Mouse (Mus musculus): Measurements from ENCODE around the gene Gm10961. TPM values are rescaled to one million over a fixed set of nuclear protein-coding genes. Genes with fewer than 3 reads are reported as not detected.
A peak's percentile ranks its signal among the peaks of the same experiment; 100 is the strongest.

Gene Gm10961
- polyA plus RNA-seq, 1 experiment from 2014 or later = not detected

GRCm38 (mm10) chr3:107667426-107667825 is 36.3 kb downstream of the Gm10961 start:
- Histone ChIP-seq H3K27ac (replicated peaks) (no peak overlapping the region), H3K9me3 (replicated peaks) (no peaks in the 10 kb centered on the region), H3K27me3 (replicated peaks) (no peaks in the 10 kb centered on the region), H3K9ac (replicated peaks) (no peak overlapping the region), H3K4me2 (no peak overlapping the region), H3K36me3 (peaks cover 88% of the 10 kb centered on the region), H3K4me3 (replicated peaks) (no peak overlapping the region), H3K4me1 (no peaks in the 10 kb centered on the region)
- ATAC-seq (ENCODE audit: low FRiP score) = no peak
- WGBS = 88% methylated on average over 6 of the region's 6 CpGs

GRCm38 (mm10) chr3:107668786-107669185 is 37.7 kb downstream of the Gm10961 start:
- WGBS = 86% methylated on average over 7 of the region's 7 CpGs
- Histone ChIP-seq H3K9me3 (replicated peaks) (no peaks in the 10 kb centered on the region), H3K4me2 (no peak overlapping the region), H3K27ac (replicated peaks) (no peak overlapping the region), H3K9ac (replicated peaks) (no peak overlapping the region), H3K4me1 (no peaks in the 10 kb centered on the region), H3K36me3 (peaks cover 84% of the 10 kb centered on the region), H3K4me3 (replicated peaks) (no peak overlapping the region), H3K27me3 (replicated peaks) (no peaks in the 10 kb centered on the region)
- no peak for ATAC-seq (ENCODE audit: low FRiP score)

GRCm38 (mm10) chr3:107670500-107670899 is 39.4 kb downstream of the Gm10961 start:
- Histone ChIP-seq H3K36me3 (peaks cover 87% of the 10 kb centered on the region), H3K9ac (replicated peaks) (no peak overlapping the region)
- WGBS = 91% methylated on average over 4 of the region's 4 CpGs

GRCm38 (mm10) chr3:107671509-107671908 is 40.4 kb downstream of the Gm10961 start:
- no peaks in the 10 kb centered on the region for H3K4me1 ChIP-seq
- no peaks in the 10 kb centered on the region for H3K27me3 ChIP-seq (replicated peaks)
- no peak overlapping the region for H3K9ac ChIP-seq (replicated peaks)
- H3K36me3 ChIP-seq = peaks cover 87% of the 10 kb centered on the region
- no peak for ATAC-seq (ENCODE audit: low FRiP score)
- 97% methylated on average over 2 of the region's 2 CpGs for WGBS
- H3K27ac ChIP-seq (replicated peaks) = no peak overlapping the region
- H3K9me3 ChIP-seq (replicated peaks) = no peaks in the 10 kb centered on the region
- no peak overlapping the region for H3K4me3 ChIP-seq (replicated peaks)
- H3K4me2 ChIP-seq = no peak overlapping the region

More at GRCm38 (mm10) chr3:107670500-107670899, 39.4 kb downstream of the Gm10961 start:
- no peak overlapping the region for H3K4me3 ChIP-seq (replicated peaks)
- no peak for ATAC-seq (ENCODE audit: low FRiP score)
- H3K4me2 ChIP-seq = no peak overlapping the region
- no peak overlapping the region for H3K27ac ChIP-seq (replicated peaks)
- no peaks in the 10 kb centered on the region for H3K27me3 ChIP-seq (replicated peaks)
- H3K4me1 ChIP-seq = no peaks in the 10 kb centered on the region
- H3K9me3 ChIP-seq (replicated peaks) = no peaks in the 10 kb centered on the region

GRCm38 (mm10) chr3:107680790-107681576 is 49.9 kb downstream of the Gm10961 start:
- H3K27ac ChIP-seq (replicated peaks) = peak overlapping the region; percentile 61
- WGBS = 36% methylated on average over 7 of the region's 7 CpGs
- H3K9ac ChIP-seq (replicated peaks) = no peak overlapping the region
- no peaks in the 10 kb centered on the region for H3K27me3 ChIP-seq (replicated peaks)
- H3K4me1 ChIP-seq = peaks cover 24% of the 10 kb centered on the region
- H3K4me2 ChIP-seq = peak overlapping the region; percentile 22; the same call in 1 of the 2 replicates
- H3K9me3 ChIP-seq (replicated peaks) = no peaks in the 10 kb centered on the region
- ATAC-seq (ENCODE audit: low FRiP score) = peak; percentile 70; the same call in 1 of the 2 replicates
- peaks cover 6% of the 10 kb centered on the region; the same call in 1 of the 2 replicates for H3K36me3 ChIP-seq
- H3K4me3 ChIP-seq (replicated peaks) = no peak overlapping the region

Other genes starting within 250 kb of the Gm10961 start
- gene Kcnc4, start 171.8 kb upstream of the Gm10961 start, polyA plus RNA-seq (2015; fragmentation: Nextera tagmentation; extraction: Ambion mirVana) = 9.1 TPM in 2 replicates
- 13.9 and 16.9 TPM in 2 replicates for gene Slc6a17, start 113.3 kb upstream of the Gm10961 start, polyA plus RNA-seq (2015; fragmentation: Nextera tagmentation; extraction: Ambion mirVana)
- gene Ubl4b, start 76.2 kb upstream of the Gm10961 start, polyA plus RNA-seq (2015; fragmentation: Nextera tagmentation; extraction: Ambion mirVana) = not detected in 2 replicates
- gene Alx3, start 36.3 kb upstream of the Gm10961 start, polyA plus RNA-seq (2015; fragmentation: Nextera tagmentation; extraction: Ambion mirVana) = 0.09 TPM in 1 of 2 replicates, not detected in the other
- gene Strip1, start 372 bp downstream of the Gm10961 start, polyA plus RNA-seq (2015; fragmentation: Nextera tagmentation; extraction: Ambion mirVana) = 118 and 138 TPM in 2 replicates
- 108 and 110 TPM in 2 replicates for gene Ahcyl1, start 65.2 kb downstream of the Gm10961 start, polyA plus RNA-seq (2015; fragmentation: Nextera tagmentation; extraction: Ambion mirVana)
- 7.8 and 8.4 TPM in 2 replicates for gene Csf1, start 129.1 kb downstream of the Gm10961 start, polyA plus RNA-seq (2015; fragmentation: Nextera tagmentation; extraction: Ambion mirVana)
- gene Eps8l3, start 245.9 kb downstream of the Gm10961 start, polyA plus RNA-seq (2015; fragmentation: Nextera tagmentation; extraction: Ambion mirVana) = 6.3 TPM in 1 of 2 replicates, not detected in the other

All from neural tube, embryonic 15.5 days (tissue).